Comparison of ENCODE assay signal across 28 mouse cellular contexts in genomic region chr4:34859416-34859815, GRCm38 (mm10). TPM values are rescaled to one million over a fixed set of nuclear protein-coding genes. Genes with fewer than 3 reads are reported as not detected.
DNase-seq lines count a peak whose midpoint lies in the region; ATAC-seq and TF ChIP-seq lines count a peak whose summit lies in the region.
"Had no signal": no experiment of that assay in that cellular context is flagged by ENCODE, and none has a peak within 500 bp of the region (broad histone marks: within the 10 kb centered on the region; RNA-seq: fewer than 3 reads in every experiment).

No protein-coding gene starts in this region.

- 77% methylated on average over 3 of the region's 3 CpGs for WGBS in heart, embryonic 16.5 days
- 75% methylated on average over 3 of the region's 3 CpGs for WGBS in heart, adult 2 months
- WGBS in midbrain, embryonic 15.5 days = 91% methylated on average over 3 of the region's 3 CpGs
- WGBS in midbrain, postnatal 0 days = 94% methylated on average over 3 of the region's 3 CpGs

- ATAC-seq in heart, embryonic 16.5 days (replicated peaks; ENCODE audit: extremely low read depth, insufficient read depth, low FRiP score) = peak; percentile 41; the same call in 1 of the 2 replicates
- 0 out of 2 replicates have a peak, but pooled peaks have one; percentile 25 for ATAC-seq in midbrain, embryonic 15.5 days (replicated peaks)
- no peak for ATAC-seq in midbrain, postnatal 0 days (ENCODE audit: low FRiP score)
- ATAC-seq: forebrain, embryonic 14.5 days had no signal

- no peak overlapping the region for H3K4me2 ChIP-seq in heart, embryonic 16.5 days (ENCODE audit: low read depth, low read length)
- no peak overlapping the region for H3K4me2 ChIP-seq in midbrain, embryonic 15.5 days
- no peak overlapping the region for H3K4me2 ChIP-seq in midbrain, postnatal 0 days (ENCODE audit: low read depth, low read length, poor library complexity, severe bottlenecking)
- H3K4me2 ChIP-seq: embryonic facial prominence, embryonic 12.5 days; heart, embryonic 13.5 days; limb, embryonic 15.5 days; midbrain, embryonic 11.5 days; neural tube, embryonic 12.5 days had no signal

- TF ChIP-seq CTCF in heart, adult 2 months (IDR thresholded peaks at IDR 0.05) = no peak
- no peak for TF ChIP-seq CTCF in midbrain, postnatal 0 days (IDR thresholded peaks at IDR 0.05)

- peak; percentile 61 for DNase-seq in adrenal gland, adult 2 months
- no peak for DNase-seq in adrenal gland, postnatal 4 days (ENCODE audit: low spot score in 2 of 2)
- no peak for DNase-seq in heart, adult 2 months
- no peak for DNase-seq in midbrain, postnatal 0 days (ENCODE audit: low spot score)
- DNase-seq in left cerebral cortex, postnatal 4 days = no peak
- DNase-seq in kidney, postnatal 14 days = no peak
- DNase-seq: B cell, adult 2 months; cerebellum, adult 9-10 months; gastrocnemius, postnatal 36 days; heart, postnatal 4 days; kidney, adult 18-20 months; lung, adult 2 months; lung, postnatal 36 days; right cerebral cortex, adult 18-20 months; thymus, postnatal 4 days had no signal

- no peaks in the 10 kb centered on the region for H3K36me3 ChIP-seq in heart, embryonic 16.5 days (ENCODE audit: control insufficient read depth, insufficient read depth)
- peaks cover 7% of the 10 kb centered on the region for H3K36me3 ChIP-seq in heart, adult 2 months (ENCODE audit: control insufficient read depth, insufficient read depth, low read length)
- H3K36me3 ChIP-seq in midbrain, embryonic 15.5 days (replicated peaks) = no peaks in the 10 kb centered on the region
- H3K36me3 ChIP-seq in midbrain, postnatal 0 days (ENCODE audit: insufficient read depth, low read length) = no peaks in the 10 kb centered on the region

- H3K27me3 ChIP-seq in heart, embryonic 16.5 days (ENCODE audit: control insufficient read depth, insufficient read depth, low read length) = no peaks in the 10 kb centered on the region
- H3K27me3 ChIP-seq in heart, adult 2 months (ENCODE audit: control insufficient read depth, insufficient read depth, low read length) = no peaks in the 10 kb centered on the region
- H3K27me3 ChIP-seq in midbrain, embryonic 15.5 days (replicated peaks) = no peaks in the 10 kb centered on the region
- no peaks in the 10 kb centered on the region for H3K27me3 ChIP-seq in midbrain, postnatal 0 days (ENCODE audit: insufficient read depth, low read length)
- H3K27me3 ChIP-seq: embryonic facial prominence, embryonic 12.5 days; heart, embryonic 13.5 days; limb, embryonic 15.5 days; neural tube, embryonic 12.5 days had no signal

- TF ChIP-seq POLR2A in heart, adult 2 months (IDR thresholded peaks at IDR 0.05; ENCODE audit: insufficient read depth, low read depth, low read length) = no peak

- peaks cover 7% of the 10 kb centered on the region for H3K79me2 ChIP-seq in heart, adult 2 months (replicated peaks; ENCODE audit: control insufficient read depth, insufficient read depth, low read length)

- H3K4me3 ChIP-seq in heart, embryonic 16.5 days (ENCODE audit: low read length) = no peak overlapping the region
- no peak overlapping the region for H3K4me3 ChIP-seq in heart, adult 2 months
- H3K4me3 ChIP-seq in midbrain, embryonic 15.5 days = no peak overlapping the region
- H3K4me3 ChIP-seq in midbrain, postnatal 0 days (ENCODE audit: low read depth, low read length) = no peak overlapping the region
- H3K4me3 ChIP-seq: embryonic facial prominence, embryonic 12.5 days; erythroblast, embryonic 14.5 days; heart, embryonic 13.5 days; limb, embryonic 15.5 days; neural tube, embryonic 12.5 days had no signal

- intact Hi-C loops in heart, adult 2 months (cut with DNase I) = no loop called here
- intact Hi-C loops in left cerebral cortex, postnatal 4 days (cut with DNase I) = no loop called here

- no peak overlapping the region for H3K9ac ChIP-seq in heart, embryonic 16.5 days (ENCODE audit: low read length)
- no peak overlapping the region for H3K9ac ChIP-seq in heart, adult 2 months (ENCODE audit: low read depth, low read length)
- no peak overlapping the region for H3K9ac ChIP-seq in midbrain, embryonic 15.5 days
- H3K9ac ChIP-seq in midbrain, postnatal 0 days (replicated peaks; ENCODE audit: low read length, poor library complexity, severe bottlenecking) = no peak overlapping the region
- H3K9ac ChIP-seq: embryonic facial prominence, embryonic 12.5 days; heart, embryonic 13.5 days; limb, embryonic 15.5 days; neural tube, embryonic 12.5 days had no signal

- no peak for TF ChIP-seq EP300 in heart, adult 2 months (IDR thresholded peaks at IDR 0.05; ENCODE audit: insufficient read depth, low read depth, low read length)

- no peaks in the 10 kb centered on the region for H3K9me3 ChIP-seq in heart, embryonic 16.5 days (replicated peaks; ENCODE audit: control insufficient read depth, low read length)
- no peaks in the 10 kb centered on the region for H3K9me3 ChIP-seq in midbrain, embryonic 15.5 days
- H3K9me3 ChIP-seq in midbrain, postnatal 0 days (ENCODE audit: low read length) = no peaks in the 10 kb centered on the region
- H3K9me3 ChIP-seq: embryonic facial prominence, embryonic 12.5 days; heart, embryonic 13.5 days; limb, embryonic 15.5 days; neural tube, embryonic 12.5 days had no signal

- H3K4me1 ChIP-seq in heart, embryonic 16.5 days (ENCODE audit: control insufficient read depth, insufficient read depth, low read length) = peaks cover 15% of the 10 kb centered on the region
- peaks cover 4% of the 10 kb centered on the region for H3K4me1 ChIP-seq in heart, adult 2 months (ENCODE audit: control insufficient read depth, insufficient read depth, low read length)
- H3K4me1 ChIP-seq in midbrain, embryonic 15.5 days = peaks cover 12% of the 10 kb centered on the region; the same call in 1 of the 2 replicates
- no peaks in the 10 kb centered on the region for H3K4me1 ChIP-seq in midbrain, postnatal 0 days (ENCODE audit: insufficient read depth, low read length)
- H3K4me1 ChIP-seq: embryonic facial prominence, embryonic 12.5 days; neural tube, embryonic 12.5 days had no signal

- no peak overlapping the region for H3K27ac ChIP-seq in heart, embryonic 16.5 days (ENCODE audit: low read length)
- no peak overlapping the region for H3K27ac ChIP-seq in heart, adult 2 months
- H3K27ac ChIP-seq in midbrain, embryonic 15.5 days = no peak overlapping the region
- no peak overlapping the region for H3K27ac ChIP-seq in midbrain, postnatal 0 days (ENCODE audit: low read depth, low read length)
- H3K27ac ChIP-seq: embryonic facial prominence, embryonic 12.5 days; heart, embryonic 13.5 days; kidney, postnatal 0 days; neural tube, embryonic 12.5 days had no signal

RNA-seq across cellular contexts. Expression of gene Zfp292, which starts 23.3 kb away (rescaled TPM):
- total RNA-seq in adrenal gland, adult 2 months (2021) = 10 to 100 TPM; 15.4 to 19.8 TPM
- 0.50 and 0.68 TPM in 2 replicates for polyA plus RNA-seq in adrenal gland, adult 2 months (2012; rRNA removed)
- 10 to 100 TPM; 29.1 to 32.0 TPM for total RNA-seq in adrenal gland, postnatal 4 days (2021)
- 12.4 and 13.0 TPM in 2 replicates for polyA plus RNA-seq in heart, embryonic 16.5 days (2015; fragmentation: Nextera tagmentation; extraction: Ambion mirVana)
- 10 to 100 TPM; 14.0 to 15.7 TPM for total RNA-seq in heart, adult 2 months (2021)
- polyA plus RNA-seq in heart, adult 2 months (2012; rRNA removed) = 1.7 and 3.9 TPM in 2 replicates
- 31.0 and 33.0 TPM in 2 replicates for polyA plus RNA-seq in midbrain, embryonic 15.5 days (2015; fragmentation: Nextera tagmentation; extraction: Ambion mirVana)
- 36.5 and 42.4 TPM in 2 replicates for total RNA-seq in midbrain, postnatal 0 days (2014; rRNA removed)
- 15.9 and 18.9 TPM in 2 replicates for polyA plus RNA-seq in midbrain, postnatal 0 days (2015; fragmentation: Nextera tagmentation; extraction: Ambion mirVana)
- 10 to 100 TPM; 43.0 to 44.8 TPM for total RNA-seq in left cerebral cortex, postnatal 4 days (2021)

RNA-seq across cellular contexts. Expression of gene Cga, which starts 34.2 kb away (rescaled TPM):
- total RNA-seq in adrenal gland, adult 2 months (2021) = not detected
- polyA plus RNA-seq in adrenal gland, adult 2 months (2012; rRNA removed) = not detected in 2 replicates
- total RNA-seq in adrenal gland, postnatal 4 days (2021) = not detected
- polyA plus RNA-seq in heart, embryonic 16.5 days (2015; fragmentation: Nextera tagmentation; extraction: Ambion mirVana) = not detected in 2 replicates
- total RNA-seq in heart, adult 2 months (2021) = not detected
- polyA plus RNA-seq in heart, adult 2 months (2012; rRNA removed) = not detected in 2 replicates
- polyA plus RNA-seq in midbrain, embryonic 15.5 days (2015; fragmentation: Nextera tagmentation; extraction: Ambion mirVana) = not detected in 2 replicates
- total RNA-seq in midbrain, postnatal 0 days (2014; rRNA removed) = not detected in 2 replicates
- 0.26 TPM in 1 of 2 replicates, not detected in the other for polyA plus RNA-seq in midbrain, postnatal 0 days (2015; fragmentation: Nextera tagmentation; extraction: Ambion mirVana)
- not detected for total RNA-seq in left cerebral cortex, postnatal 4 days (2021)
- total RNA-seq: gastrocnemius, postnatal 36 days; heart, postnatal 4 days; layer of hippocampus, adult 18-20 months; layer of hippocampus, postnatal 25 days; left cerebral cortex, postnatal 10 days had no signal
- polyA plus RNA-seq: erythroblast, embryonic 14.5 days; heart, embryonic 13.5 days; kidney, postnatal 0 days; limb, embryonic 15.5 days; lung, adult 2 months; midbrain, embryonic 11.5 days; neural tube, embryonic 12.5 days had no signal
